Mouse (Mus musculus) B cell, adult 67 days (primary cell): ENCODE results near the gene Usp32. TPM values are rescaled to one million over a fixed set of nuclear protein-coding genes. Genes with fewer than 3 reads are reported as not detected.

Experiments
- total RNA-seq, 2 experiments: library from RNA; stranded (reverse); gene quantifications; 4 replicates each; pipeline ENCODE4 v1.2.4; 2023

The Usp32 gene
- total RNA-seq: 10 to 100 TPM; 30.5 to 32.1 TPM

DNA sequence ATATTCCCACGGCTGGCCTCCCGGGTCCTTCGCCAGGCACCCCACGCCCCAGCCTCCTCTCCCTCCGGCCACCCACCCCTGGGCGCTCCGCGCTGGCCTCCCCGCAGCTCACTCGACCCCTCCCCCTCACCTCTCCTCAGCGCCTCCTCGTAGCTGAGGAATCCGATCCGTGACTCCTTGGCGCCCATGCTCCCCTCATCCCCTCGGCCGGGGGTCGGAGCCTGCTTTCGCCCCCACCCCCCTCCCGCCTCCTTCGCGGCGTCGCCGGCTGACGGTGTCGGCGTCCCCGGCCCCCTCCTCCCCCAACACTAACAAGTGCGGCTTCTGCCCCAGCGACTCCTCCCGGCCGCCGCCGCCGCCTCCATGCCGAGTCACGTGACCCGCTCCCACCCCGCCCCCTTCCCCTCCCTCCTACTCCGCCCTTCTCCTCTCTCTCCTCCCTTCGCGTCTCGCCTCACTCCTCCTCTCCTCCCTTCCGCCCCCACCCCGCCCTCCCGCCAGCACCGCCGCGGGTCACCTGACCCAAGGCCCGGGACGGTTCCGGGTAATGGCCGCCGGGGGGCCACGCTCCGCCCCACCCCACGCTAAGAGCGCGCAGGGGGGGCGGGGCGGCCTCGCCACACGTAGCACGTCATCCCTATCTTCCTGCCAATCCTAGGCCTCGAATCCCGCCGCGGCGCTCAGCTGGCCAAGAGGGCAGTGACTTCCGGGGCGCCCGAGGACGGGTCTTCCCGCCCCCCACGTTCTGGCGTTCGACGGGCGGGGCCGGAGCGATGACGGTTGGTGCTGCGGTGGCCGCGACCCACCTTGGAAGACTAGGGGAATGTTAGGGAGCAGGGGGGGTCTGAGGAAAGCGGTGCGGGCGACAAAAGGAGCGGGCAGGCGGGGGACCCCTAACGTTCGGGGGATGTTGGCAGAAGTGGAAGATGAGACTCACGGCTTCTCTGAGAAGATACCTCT is at the start of gene Usp32:
Usp32 (minus strand) TSS at position 581 of the 960 bp plus-strand sequence.

DNA sequence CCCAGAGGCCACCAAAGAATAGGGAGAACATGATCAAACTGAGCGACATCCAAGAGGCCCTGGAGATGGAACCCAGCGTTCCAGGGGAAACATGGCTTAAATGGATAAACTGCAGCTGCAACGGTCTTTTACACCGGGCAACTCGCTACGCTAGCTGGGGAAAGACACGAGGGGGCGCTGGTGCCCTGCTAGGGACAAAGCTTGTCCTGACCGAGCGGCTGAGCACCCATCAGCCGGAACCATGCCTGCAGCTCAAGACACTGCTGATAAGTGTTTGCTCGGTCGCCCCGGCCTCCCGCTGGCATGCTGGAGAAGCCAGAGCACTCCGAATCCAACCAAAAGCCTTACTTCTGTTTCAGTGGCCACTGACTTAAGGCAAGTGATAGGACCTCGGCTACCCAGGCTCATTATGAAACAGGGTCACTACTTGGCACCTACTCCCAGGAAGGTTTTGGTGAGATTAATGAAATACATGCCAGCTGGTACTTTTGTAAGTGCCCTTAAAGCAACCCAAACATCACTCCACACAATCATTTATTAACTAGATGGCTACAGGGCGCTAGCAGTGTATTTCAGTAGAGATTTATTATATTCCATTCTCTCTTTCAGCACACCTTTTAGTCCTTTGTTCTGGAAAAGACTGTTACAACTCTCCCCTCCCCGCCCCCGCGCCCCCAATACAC is 30.2 kb upstream of the Usp32 start, which contains the start of gene 1700125H20Rik:
1700125H20Rik (plus strand) TSS at position 347 of the 683 bp plus-strand sequence.

DNA sequence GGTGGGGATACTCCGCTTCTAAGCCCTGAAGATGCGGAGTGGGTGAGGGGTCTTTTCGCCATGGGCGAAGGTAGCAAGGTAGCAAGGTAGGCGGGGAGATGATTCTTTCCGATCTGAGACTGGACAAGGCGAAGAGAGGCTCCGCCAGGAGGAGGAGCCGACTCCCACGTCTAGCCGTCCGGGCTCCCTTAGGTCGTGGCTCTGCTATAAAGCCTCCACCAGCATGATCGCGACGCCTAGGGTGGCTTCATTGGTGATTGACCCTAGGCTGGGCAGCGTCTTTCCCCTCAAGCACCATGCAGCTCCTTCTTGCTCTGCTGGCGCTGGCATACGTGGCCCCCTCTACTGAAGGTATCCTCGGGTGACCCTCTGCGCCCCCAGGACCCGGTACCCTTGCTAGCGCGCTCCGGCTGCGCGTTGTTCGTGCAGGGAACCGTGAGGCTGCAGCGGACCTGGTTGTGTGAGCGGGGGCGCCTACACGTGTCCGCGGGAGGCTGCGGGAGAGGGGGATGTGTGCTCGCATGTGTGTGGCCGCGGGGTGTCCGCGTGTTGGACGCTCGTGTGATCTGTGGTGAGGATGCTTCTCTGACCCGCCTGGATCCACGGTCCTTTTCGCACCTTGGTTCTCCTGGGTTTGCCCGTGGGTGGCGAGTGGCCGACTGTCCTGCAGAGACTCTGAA is 182.2 kb downstream of the Usp32 start, which contains the start of gene Car4:
Car4 (plus strand) TSS at position 196 of the 680 bp plus-strand sequence.

Other genes with a start within 250 kb of the Usp32 start
- 10 to 100 TPM; 41.9 to 43.3 TPM for gene Znhit3, start 223.8 kb downstream of the Usp32 start, total RNA-seq
- not detected for gene Car4, start 182.4 kb downstream of the Usp32 start, total RNA-seq
- gene 1700125H20Rik, start 30.2 kb upstream of the Usp32 start, total RNA-seq: not detected
- gene Appbp2, start 95.0 kb upstream of the Usp32 start, total RNA-seq: 10 to 100 TPM; 25.1 to 25.2 TPM
- 10 to 100 TPM; 35.7 to 40.8 TPM for gene Ppm1d, start 171.1 kb upstream of the Usp32 start, total RNA-seq
- gene Bcas3, start 213.0 kb upstream of the Usp32 start, total RNA-seq: 10 to 100 TPM; 42.9 to 45.4 TPM